9 mouse cellular contexts compared by ENCODE assay signal in genomic region chr4:136094519-136095219, GRCm38 (mm10). TPM values are rescaled to one million over a fixed set of nuclear protein-coding genes. Genes with fewer than 3 reads are reported as not detected.
DNase-seq lines count a peak whose midpoint lies in the region; ATAC-seq and TF ChIP-seq lines count a peak whose summit lies in the region.
"Had no signal": no experiment of that assay in that cellular context is flagged by ENCODE, and none has a peak within 500 bp of the region (broad histone marks: within the 10 kb centered on the region; RNA-seq: fewer than 3 reads in every experiment).

No protein-coding gene starts in this region.

- no peak for TF ChIP-seq EP300 in stomach, postnatal 0 days (optimal IDR thresholded peaks at IDR 0.05)

- no peak overlapping the region for H3K4me2 ChIP-seq in hindbrain, embryonic 15.5 days
- no peak overlapping the region for H3K4me2 ChIP-seq in midbrain, embryonic 14.5 days (ENCODE audit: low read length)
- no peak overlapping the region for H3K4me2 ChIP-seq in stomach, postnatal 0 days (replicated peaks; ENCODE audit: low read depth)
- no peak overlapping the region for H3K4me2 ChIP-seq in kidney, embryonic 14.5 days (replicated peaks; ENCODE audit: low read depth, low read length)
- H3K4me2 ChIP-seq: liver, embryonic 11.5 days had no signal

- no peak overlapping the region for H3K9ac ChIP-seq in hindbrain, embryonic 15.5 days
- no peak overlapping the region for H3K9ac ChIP-seq in midbrain, embryonic 14.5 days (replicated peaks; ENCODE audit: low read length)
- H3K9ac ChIP-seq in stomach, postnatal 0 days (ENCODE audit: low read length) = no peak overlapping the region; the same call in 1 of the 2 replicates
- H3K9ac ChIP-seq in kidney, embryonic 14.5 days (ENCODE audit: low read depth, low read length) = no peak overlapping the region

- no peak for TF ChIP-seq CTCF in stomach, postnatal 0 days (IDR thresholded peaks at IDR 0.05; ENCODE audit: low read depth)

- no peaks in the 10 kb centered on the region for H3K36me3 ChIP-seq in hindbrain, embryonic 15.5 days
- no peaks in the 10 kb centered on the region for H3K36me3 ChIP-seq in midbrain, embryonic 14.5 days (ENCODE audit: control insufficient read depth, insufficient read depth, low read length)
- no peaks in the 10 kb centered on the region for H3K36me3 ChIP-seq in stomach, postnatal 0 days (ENCODE audit: control insufficient read depth, insufficient read depth, low read length)
- H3K36me3 ChIP-seq in kidney, embryonic 14.5 days (ENCODE audit: control insufficient read depth, insufficient read depth, low read length) = no peaks in the 10 kb centered on the region

- H3K4me3 ChIP-seq in hindbrain, embryonic 15.5 days = no peak overlapping the region
- no peak overlapping the region for H3K4me3 ChIP-seq in midbrain, embryonic 14.5 days (replicated peaks; ENCODE audit: low read depth, low read length)
- no peak overlapping the region for H3K4me3 ChIP-seq in stomach, postnatal 0 days (ENCODE audit: low read depth, low read length)
- H3K4me3 ChIP-seq in kidney, embryonic 14.5 days (ENCODE audit: low read length) = no peak overlapping the region

- peak overlapping the region; percentile 61 for H3K27ac ChIP-seq in hindbrain, embryonic 15.5 days (replicated peaks)
- H3K27ac ChIP-seq in midbrain, embryonic 14.5 days (replicated peaks; ENCODE audit: low read depth, low read length) = no peak overlapping the region
- H3K27ac ChIP-seq in stomach, postnatal 0 days (replicated peaks) = no peak overlapping the region
- no peak overlapping the region for H3K27ac ChIP-seq in kidney, embryonic 14.5 days (ENCODE audit: low read depth, low read length)

- 52% methylated on average over 18 of the region's 18 CpGs for WGBS in hindbrain, embryonic 15.5 days
- WGBS in midbrain, embryonic 14.5 days = 62% methylated on average over 18 of the region's 18 CpGs
- WGBS in stomach, postnatal 0 days = 72% methylated on average over 18 of the region's 18 CpGs
- 83% methylated on average over 18 of the region's 18 CpGs for WGBS in kidney, embryonic 14.5 days

- peaks cover 9% of the 10 kb centered on the region; the same call in 1 of the 2 replicates for H3K4me1 ChIP-seq in hindbrain, embryonic 15.5 days (replicated peaks)
- no peaks in the 10 kb centered on the region for H3K4me1 ChIP-seq in midbrain, embryonic 14.5 days (ENCODE audit: control insufficient read depth, insufficient read depth, low read length)
- H3K4me1 ChIP-seq in stomach, postnatal 0 days (replicated peaks; ENCODE audit: control insufficient read depth, insufficient read depth) = no peaks in the 10 kb centered on the region
- peaks cover 7% of the 10 kb centered on the region for H3K4me1 ChIP-seq in kidney, embryonic 14.5 days (ENCODE audit: control insufficient read depth, insufficient read depth, low read length)

- H3K9me3 ChIP-seq in hindbrain, embryonic 15.5 days = no peaks in the 10 kb centered on the region
- no peaks in the 10 kb centered on the region for H3K9me3 ChIP-seq in midbrain, embryonic 14.5 days (ENCODE audit: control insufficient read depth, low read length)
- H3K9me3 ChIP-seq in stomach, postnatal 0 days (ENCODE audit: control insufficient read depth, low read length) = no peaks in the 10 kb centered on the region
- H3K9me3 ChIP-seq in kidney, embryonic 14.5 days (ENCODE audit: control insufficient read depth, low read length) = peaks cover 7% of the 10 kb centered on the region; the same call in 1 of the 2 replicates

- no peaks in the 10 kb centered on the region for H3K27me3 ChIP-seq in hindbrain, embryonic 15.5 days
- H3K27me3 ChIP-seq in midbrain, embryonic 14.5 days (ENCODE audit: control insufficient read depth, insufficient read depth, low read length) = no peaks in the 10 kb centered on the region
- no peaks in the 10 kb centered on the region for H3K27me3 ChIP-seq in stomach, postnatal 0 days (ENCODE audit: control insufficient read depth, insufficient read depth, low read length)
- H3K27me3 ChIP-seq in kidney, embryonic 14.5 days (ENCODE audit: control insufficient read depth, insufficient read depth, low read length) = no peaks in the 10 kb centered on the region

- ATAC-seq in hindbrain, embryonic 15.5 days (ENCODE audit: low FRiP score, low read depth) = peak; percentile 91
- no peak for ATAC-seq in midbrain, embryonic 14.5 days (ENCODE audit: low FRiP score, low TSS enrichment)
- ATAC-seq in stomach, postnatal 0 days (ENCODE audit: low FRiP score, low TSS enrichment) = no peak
- ATAC-seq in kidney, embryonic 14.5 days (ENCODE audit: low FRiP score, low TSS enrichment) = no peak

- peak; percentile 31 for DNase-seq in kidney, postnatal 14 days
- no peak for DNase-seq in kidney, postnatal 25 days
- DNase-seq in cerebellum, postnatal 10 days = peak; percentile 46 to 57
- peak; percentile 47 for DNase-seq in midbrain, embryonic 14.5 days
- DNase-seq in kidney, adult 18-20 months = no peak
- DNase-seq in stomach, postnatal 0 days (ENCODE audit: low spot score) = no peak

RNA-seq across cellular contexts. Expression of gene Rpl11, which starts 41.4 kb away (rescaled TPM):
- polyA plus RNA-seq in hindbrain, embryonic 15.5 days (2015; fragmentation: Nextera tagmentation; extraction: Ambion mirVana) = 257 and 270 TPM in 2 replicates
- 312 and 346 TPM in 2 replicates for polyA plus RNA-seq in midbrain, embryonic 14.5 days (2014; fragmentation: Nextera tagmentation; extraction: Ambion mirVana)
- polyA plus RNA-seq in stomach, postnatal 0 days (2015; fragmentation: Nextera tagmentation; extraction: Ambion mirVana) = 369 and 402 TPM in 2 replicates
- polyA plus RNA-seq in kidney, embryonic 14.5 days (2014; fragmentation: Nextera tagmentation; extraction: Ambion mirVana) = 527 and 692 TPM in 2 replicates

RNA-seq across cellular contexts. Expression of gene Id3, which starts 48.6 kb away (rescaled TPM):
- polyA plus RNA-seq in hindbrain, embryonic 15.5 days (2015; fragmentation: Nextera tagmentation; extraction: Ambion mirVana) = 208 TPM in 2 replicates
- 108 and 140 TPM in 2 replicates for polyA plus RNA-seq in midbrain, embryonic 14.5 days (2014; fragmentation: Nextera tagmentation; extraction: Ambion mirVana)
- 201 and 224 TPM in 2 replicates for polyA plus RNA-seq in stomach, postnatal 0 days (2015; fragmentation: Nextera tagmentation; extraction: Ambion mirVana)
- 848 and 979 TPM in 2 replicates for polyA plus RNA-seq in kidney, embryonic 14.5 days (2014; fragmentation: Nextera tagmentation; extraction: Ambion mirVana)

Comparison
In these comparisons a context has a peak if more than half of its experiments do, and no peak if none do; other contexts are left out.
1. DNase-seq: peak in kidney, postnatal 14 days (single experiment), cerebellum, postnatal 10 days (2 of 2) and midbrain, embryonic 14.5 days (single experiment); none in kidney, postnatal 25 days (0 of 2), kidney, adult 18-20 months (single experiment) and stomach, postnatal 0 days (single experiment).